Mouse (Mus musculus): ENCODE measurements at regions not wholly inside any gene's neighbourhood (a gene's known extent, or its start where the extent isn't known, plus 50 kb on each side); places are given as distances from the start of the nearest gene placed in this dataset.
"Not testable (repeated sequence)": the region's sequence is repeated elsewhere in the genome, so short reads cannot be mapped to it uniquely, and the experiment has no call there.

DNA sequence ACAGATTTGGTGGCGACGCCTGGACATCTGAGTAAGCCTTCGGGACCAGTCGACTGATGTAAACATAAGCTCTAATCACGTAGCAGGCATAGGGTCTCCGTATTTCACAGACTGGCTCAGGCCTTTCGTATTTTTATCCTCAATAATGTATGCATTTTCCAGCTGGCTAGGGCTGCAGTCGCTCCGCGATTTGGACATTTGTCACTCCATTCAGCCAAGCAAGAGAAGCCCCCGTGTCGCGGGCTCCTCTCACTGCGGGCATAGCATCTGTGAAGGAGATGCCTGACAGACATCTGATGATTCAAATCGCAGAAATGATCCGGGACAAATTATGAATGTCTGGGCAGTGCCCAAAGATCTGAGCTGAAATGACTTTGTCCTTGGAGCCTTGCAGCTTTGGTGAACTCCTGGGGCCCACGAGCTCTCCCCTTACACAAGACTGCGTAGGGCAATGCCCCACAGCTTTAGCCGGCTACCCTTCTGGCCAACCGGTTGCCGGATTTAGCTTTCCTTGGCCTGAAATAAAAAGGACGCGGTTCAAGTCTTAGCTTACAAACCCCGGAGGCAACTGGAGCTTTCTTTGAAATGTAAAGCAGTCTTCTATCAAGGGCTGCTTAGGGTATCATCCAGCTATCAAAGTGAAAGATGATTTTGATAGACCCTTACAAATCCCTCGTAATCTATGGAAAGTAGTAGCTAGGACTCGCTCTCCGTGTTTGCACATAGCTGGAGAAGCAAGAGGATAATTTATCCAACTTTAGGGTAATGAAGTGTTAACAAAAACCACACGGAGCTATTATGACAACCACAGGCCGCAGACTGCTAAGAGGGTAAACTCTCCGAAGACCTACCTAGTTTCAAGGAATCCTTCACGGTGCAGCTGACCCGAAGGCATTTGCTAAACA, 270.6 kb downstream of the Etnk1 start:
- no peak for DNase-seq

DNA sequence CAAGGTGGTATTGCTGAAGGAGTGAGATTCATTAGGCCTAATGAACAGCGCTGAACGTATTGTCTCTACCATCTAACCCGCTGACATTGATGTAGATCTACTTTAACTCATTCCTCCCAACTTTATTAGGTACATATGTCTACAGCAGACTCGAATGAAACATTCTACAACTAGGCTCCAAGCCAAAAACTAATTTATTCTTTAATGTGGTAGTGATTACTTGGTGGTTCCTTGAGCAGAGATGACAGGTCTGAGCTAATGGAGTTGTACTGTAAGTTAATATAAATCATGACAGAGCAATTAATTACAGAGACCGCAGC, 271.2 kb downstream of the Etnk1 start:
- no peak for DNase-seq

DNA sequence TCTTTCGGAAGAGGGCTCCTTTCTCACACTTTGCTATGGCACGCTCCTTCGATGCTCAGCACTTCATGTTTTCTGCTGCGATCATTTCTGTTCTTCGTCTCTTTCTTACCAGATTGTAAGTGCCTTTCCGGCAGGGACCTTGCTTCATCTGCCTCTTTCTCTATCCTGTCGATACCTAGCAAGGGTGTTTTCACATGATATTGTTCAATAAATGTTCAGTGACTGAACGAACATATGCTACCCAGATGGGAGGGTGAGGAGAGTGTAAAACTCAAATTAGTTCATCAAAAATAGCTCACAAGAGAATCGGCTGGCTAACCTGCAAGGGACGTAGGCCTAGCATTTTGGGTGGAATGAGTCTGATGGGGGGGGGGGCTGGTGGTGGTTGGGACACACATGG, 272.5 kb downstream of the Etnk1 start:
- no peak for DNase-seq

DNA sequence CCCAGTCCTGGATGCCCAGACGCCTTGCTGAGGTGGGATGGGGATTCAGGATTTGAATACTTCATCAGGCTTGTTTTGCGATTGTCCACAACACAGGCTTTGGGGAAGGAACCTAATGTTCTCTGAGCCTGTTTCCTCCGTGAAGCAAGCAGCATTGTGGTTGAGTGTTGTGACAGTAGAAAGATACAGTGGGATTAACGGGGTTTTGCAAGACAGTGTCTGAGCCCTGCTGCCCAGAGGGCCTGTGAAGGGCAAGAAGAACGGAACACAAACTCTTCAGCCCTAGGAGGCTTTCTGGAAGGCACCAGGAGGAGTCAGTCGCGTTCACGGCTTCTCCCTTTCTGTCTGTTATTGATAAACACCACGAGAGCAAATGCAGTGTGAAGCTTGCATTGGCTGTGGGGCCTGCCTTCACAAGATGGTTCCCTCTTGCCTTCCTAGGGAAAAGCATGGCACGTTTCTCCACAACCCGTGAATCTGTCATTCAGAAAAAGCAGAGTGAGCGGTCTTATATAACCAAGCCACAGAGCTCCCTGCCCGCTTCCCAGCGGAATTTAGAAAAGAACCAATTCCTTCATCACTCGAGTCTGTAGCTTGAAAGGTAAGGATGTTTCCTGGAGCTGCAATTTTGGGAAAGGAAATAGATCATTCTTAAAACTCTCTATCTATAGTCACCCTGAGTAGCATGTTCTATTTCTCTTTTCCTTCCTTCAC, 273.4 kb downstream of the Etnk1 start:
- DNase-seq: no peak

DNA sequence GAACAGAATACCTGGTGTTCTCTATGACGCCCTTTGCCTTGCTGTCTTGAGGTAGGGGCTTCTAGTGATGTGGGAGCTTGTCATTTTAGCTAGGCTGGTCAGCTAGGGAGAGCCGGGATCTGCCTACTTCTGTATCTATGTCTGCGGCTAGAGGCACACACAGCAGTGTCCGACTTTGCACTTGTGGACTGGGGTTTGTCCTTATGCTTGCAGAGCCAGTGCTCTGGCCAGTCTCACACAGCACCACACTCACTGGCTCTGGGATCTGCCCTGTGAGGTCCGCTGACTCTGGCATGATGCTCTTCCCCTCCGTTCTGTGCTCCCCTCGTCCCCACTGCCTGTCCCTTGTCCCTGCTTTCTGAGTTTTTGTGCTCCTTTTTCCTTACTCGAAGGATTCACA, 275.3 kb downstream of the Etnk1 start:
- no peak for DNase-seq

DNA sequence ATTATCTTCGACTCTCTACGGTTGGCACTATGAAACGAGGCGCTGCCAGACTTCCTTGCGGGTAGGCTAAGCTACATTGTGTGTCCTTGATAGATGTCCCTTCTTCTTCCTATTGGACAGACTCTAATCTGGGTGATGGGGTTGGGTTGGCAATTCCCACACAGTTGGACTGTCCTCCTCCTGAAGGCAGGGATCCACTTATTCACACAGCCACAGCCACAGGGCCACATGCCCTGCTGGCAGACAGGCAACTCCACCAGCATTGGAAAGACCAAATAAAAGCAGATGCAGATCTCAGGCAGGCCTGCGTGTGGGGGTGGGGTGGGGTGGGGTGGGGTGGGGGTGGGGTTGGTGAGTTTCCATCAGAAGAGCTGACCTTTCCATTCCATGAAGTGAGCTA, 276.4 kb downstream of the Etnk1 start:
- DNase-seq: no peak

DNA sequence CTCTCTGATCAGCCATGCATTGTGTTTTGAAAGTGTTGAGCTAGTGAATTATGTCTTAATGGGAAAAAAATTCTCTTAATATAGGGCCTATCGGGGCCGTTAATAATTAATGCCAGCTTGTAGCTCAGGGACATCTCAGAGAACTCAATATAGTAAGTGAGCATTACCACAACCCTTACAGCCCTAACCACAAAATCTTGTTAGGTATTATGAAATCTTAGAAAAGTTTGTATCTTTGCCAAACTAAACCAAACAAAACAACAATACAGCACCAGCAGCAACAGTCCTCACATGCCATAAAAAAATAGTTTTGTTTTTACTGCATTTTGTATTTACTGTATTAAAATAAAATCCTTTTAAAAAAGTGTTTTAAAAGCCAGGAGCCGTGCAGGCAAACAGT, 277.8 kb downstream of the Etnk1 start:
- no peak for DNase-seq

DNA sequence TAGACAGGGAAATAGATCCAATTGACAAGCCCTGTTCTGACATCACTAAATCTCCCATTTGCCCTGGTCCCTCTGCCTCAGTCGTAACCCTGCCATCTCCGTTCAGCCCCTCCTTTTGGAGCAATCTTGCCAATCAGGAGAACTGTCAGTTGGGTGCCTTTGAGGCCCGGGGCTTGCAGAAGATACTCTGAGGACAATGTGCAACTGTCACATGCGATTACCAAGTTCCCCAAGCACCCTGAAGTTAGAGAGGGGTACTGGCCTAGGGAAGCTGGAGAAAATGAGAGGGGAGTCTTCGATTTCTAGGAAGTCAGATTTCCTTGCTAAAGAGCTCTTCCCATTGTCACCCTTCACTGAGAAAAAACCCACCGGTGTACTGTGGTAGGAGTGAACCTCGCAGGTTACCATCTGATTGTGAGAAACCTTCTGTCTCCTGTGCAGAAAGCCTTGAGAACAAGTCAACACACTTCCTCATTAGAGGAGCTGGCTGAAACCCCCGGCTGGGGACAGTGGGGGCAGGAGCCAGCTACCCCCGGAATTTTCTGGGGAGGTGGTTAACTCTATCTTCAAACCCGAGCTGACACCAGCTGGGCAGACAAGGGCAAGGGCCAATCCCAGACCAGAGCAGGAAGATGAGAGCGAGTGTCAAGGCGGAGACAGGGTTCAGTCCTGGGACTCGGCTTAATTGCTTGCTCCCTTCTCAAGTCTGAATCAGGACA, 279.0 kb downstream of the Etnk1 start:
- no peak for DNase-seq

DNA sequence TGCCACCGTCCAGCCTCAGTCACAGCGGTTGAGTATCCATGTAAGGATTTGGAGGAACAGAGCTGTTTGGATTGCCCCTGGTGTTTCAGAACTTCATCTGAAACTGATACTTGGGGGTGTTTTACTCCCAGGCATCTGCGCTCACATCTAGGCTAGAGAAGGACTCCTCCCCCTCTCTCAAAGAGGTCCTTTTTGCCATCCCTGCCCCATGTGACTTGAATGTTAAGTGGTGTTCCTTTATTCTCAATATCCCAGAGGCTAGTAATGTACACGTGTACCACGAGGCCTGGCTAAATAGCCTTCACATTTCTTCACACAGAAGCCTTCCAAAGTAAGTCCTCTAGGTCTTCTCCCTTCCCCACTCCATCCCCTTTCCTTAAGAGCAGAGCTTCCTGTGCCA, 280.0 kb downstream of the Etnk1 start:
- DNase-seq: no peak

DNA sequence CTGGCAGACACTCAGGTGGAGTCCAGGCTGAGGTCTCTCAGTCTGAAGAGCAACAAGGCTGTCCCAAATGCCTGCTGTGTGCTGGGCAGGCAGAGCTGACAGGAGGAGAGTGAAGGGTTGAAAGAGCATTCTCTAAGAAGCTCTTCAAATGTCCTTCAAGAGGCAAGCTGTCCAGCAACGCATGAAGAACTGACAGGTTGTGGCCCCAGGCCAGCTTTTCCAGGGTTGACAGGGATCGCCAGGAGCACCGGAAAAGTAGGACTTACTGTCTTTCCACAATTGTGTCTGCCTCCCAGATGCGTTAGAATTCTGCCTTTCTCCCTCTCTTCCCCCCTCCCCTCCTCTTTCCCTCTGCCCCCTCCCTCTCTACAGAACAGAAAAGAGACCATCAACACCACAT, 282.1 kb downstream of the Etnk1 start:
- no peak for DNase-seq

DNA sequence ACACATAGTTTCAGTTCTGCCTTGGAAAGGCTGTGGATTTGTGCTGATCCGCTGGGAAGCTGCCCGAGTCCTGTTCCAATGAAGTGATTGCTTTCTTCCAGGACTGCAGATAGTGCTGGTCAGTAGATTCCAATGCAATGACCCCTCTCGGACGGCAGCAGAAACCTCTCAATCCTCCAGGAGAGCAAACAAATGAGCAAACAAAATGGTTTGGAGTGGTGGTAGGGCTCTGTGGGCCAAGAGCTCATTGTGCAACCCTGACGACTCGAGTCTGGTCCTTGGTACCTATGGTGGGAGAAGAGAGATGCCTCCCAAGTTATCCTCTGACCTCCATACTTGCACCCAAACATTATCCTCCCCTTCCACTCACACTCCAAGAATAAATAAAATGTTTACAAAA, 284.8 kb downstream of the Etnk1 start:
- no peak for DNase-seq

DNA sequence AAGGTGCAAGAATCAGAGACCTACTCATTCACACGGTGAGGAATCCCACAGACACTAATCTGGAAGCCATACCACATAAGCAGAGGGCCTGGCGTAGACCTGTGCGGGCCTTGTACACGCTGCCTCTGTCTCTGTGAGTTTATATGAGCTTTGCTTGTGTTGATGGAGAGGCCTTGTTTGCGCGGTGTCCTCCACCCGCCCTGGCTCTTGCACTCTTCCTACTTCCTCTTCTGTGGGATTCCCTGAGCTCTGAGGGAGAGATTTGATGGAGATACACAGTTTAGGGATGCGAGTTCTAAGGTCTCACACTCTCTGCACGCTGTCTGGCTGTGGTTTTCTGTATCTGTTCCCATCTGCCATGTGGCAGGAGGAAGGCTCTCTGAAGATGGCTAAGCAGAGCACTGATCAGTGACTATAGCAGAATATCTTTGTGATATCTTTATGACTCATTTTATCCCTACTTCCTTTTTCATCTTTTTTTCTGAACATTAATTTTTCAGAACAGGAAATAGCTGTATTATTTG, 287.7 kb downstream of the Etnk1 start:
- DNase-seq: no peak

DNA sequence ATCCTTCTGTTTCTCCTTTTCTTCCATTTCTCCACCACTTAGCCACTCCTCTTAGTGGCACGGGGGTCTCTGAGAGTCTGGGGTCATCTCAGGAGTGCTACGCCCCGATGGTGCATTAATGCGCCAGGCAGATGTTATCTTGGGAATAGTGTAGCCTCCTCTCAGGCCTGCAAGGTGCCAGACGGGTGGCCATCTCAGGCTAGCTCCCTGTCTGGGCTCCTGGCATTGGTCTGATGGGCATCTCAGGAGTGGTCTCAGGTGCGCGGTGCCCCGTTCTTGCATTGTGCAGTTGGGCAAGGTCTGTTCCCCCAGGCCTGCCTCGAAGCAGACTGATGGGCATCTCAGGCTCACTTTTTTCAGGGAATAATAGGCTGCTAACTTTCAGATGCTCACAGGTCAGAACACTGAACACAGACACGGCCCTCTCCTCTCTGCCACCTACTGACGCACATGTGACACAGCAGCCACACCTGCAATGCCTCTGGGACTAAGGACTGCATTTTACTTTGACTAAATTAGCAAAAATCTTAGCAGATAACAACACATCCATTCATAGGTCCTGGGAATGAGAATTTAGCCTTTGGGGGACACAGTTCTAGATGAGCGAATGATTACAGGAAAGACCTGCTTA, 298.0 kb downstream of the Etnk1 start:
- no peak for DNase-seq

DNA sequence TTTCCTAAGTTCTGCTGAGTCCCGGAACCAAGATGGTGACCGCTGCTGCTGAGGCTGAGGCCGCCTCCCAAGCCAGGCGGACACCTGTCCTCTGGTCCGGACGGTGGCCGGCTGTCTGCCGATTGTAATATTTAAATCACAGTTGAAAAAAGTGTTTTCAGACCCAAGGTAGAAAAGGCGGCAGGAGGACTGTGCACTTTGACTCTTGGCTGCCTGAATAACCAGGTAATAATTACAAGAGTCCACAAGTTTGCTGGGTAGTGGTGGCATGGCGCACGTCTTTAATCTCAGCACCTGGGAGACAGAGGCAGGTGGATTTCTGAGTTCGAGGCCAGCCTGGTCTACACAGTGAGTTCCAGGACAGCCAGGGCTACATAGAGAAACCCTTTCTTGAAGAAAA, 305.7 kb downstream of the Etnk1 start:
- not testable (repeated sequence) for DNase-seq

DNA sequence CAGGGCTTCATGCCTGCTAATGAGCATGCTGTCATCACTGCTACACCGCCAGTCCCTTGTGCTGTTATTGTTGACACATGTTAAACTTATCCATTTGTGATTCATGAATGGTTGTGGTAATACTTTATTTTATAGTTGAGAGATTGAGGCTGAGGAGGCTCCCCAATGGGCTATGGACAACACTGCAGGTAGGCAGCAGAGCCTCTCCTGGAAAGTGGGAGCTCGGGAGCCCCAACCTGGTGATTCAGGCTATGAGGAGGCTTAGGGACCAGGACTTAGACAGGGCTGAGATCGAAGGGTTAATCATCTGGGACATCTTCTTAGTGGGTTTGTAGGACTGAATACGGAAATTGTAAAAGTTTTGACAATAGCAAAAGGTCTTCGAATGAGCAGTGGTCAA, 307.4 kb downstream of the Etnk1 start:
- DNase-seq: no peak

DNA sequence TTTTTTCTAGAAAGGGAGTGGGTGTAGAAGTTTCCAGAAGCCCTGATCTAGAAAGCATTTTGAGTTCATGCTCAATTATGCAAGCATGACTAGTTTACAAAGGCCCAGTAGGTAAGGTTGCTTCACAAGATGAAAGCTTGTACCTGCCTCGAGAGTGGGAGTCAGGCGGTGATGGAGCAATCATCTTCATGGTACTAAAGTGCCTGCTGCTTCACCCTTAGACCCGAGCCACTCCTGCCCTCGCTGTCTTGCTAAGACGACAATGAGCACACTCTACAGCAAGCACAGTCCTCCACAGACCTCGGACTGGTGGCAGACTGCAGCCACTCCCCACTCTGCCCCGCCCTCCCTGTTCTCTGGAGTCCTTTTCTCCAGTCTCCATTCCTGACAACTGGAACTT, 308.3 kb downstream of the Etnk1 start:
- DNase-seq: no peak

DNA sequence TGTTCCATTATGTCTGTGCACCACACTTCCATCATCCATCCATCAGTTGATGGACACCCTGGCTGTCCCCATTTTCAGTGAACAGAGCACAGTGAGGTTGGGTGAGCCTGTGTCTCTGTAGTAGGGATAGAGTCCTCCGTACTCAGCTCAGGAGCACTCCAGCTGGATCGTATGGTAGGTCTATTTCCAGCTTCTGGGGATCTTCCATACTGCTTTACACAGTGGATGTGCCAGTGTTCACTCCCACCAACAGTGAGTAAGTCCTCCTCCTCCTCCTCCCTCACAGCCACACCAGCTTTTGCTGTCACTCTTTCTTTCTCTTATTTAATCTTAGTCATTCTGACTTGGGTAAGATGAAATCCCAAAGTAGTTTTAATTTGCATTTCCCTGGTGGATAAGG, 310.4 kb downstream of the Etnk1 start:
- DNase-seq: no peak

DNA sequence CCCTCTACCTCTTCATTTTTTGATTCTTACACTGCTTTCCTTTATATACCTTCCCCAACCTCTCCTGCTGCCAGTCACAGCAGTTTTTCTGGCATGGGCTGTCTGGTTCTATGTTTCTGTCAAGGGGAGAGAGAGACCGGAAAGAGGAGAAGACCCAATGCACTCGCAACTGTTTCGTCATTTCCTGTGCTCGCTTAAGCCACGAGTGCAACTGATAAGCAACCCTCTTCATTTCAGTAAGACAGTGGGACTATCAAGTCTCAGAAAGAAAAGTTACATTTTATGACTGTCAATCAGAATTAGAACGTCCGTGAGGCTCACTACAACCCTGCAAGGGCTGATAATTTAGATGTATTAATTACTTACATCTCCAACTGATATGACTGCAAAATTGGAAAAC, 312.2 kb downstream of the Etnk1 start:
- DNase-seq: no peak

DNA sequence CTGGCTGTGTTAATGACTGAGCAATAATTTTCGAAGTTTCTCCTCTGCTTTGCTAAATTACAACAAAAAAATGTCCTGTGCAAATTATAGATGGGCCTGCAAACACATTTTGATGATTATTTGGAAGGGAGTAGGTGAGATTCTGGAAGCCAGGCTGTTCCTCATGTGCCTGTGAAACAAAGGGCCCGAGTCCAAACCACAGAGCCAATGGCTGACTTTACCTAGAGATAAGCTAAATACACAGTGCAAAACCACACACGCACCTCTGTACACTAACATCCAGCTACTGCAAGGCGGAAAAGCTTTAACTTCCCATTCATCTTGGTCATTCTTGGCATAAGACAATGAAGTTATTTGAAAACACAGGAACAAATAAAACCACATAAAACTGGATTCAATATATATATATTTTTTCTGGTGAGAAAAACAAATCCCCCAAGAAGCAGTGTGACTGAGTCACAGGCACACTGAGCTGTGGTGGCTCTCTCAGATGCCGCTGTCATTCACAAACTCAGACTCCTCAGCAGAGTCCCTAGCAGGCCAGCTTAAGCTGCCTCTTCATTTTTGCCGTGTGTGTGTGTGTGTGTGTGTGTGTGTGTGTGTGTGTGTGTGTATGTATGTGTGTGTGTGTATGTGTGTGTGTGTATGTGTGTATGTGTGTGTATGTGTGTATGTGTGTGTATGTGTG, 312.8 kb downstream of the Etnk1 start:
- DNase-seq: no peak

DNA sequence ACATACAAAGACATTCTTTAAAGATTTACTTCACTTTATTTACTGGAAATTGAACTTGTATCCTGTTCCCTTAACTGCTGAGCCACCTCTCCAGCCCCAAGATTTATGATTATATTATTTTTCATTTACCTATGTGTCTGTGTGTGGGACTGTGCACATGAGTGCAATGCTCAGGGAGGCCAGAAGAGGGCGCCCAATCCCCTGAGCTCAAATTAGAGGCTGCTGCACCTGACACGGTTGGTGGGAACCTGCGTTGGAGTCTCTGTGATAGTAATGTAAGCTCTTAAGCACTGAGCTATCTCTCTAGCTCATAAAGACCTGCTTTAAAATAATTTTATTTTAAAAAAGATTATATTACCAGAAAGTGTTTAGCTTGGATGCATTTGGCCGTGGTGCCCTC, 315.3 kb downstream of the Etnk1 start:
- no peak for DNase-seq

DNA sequence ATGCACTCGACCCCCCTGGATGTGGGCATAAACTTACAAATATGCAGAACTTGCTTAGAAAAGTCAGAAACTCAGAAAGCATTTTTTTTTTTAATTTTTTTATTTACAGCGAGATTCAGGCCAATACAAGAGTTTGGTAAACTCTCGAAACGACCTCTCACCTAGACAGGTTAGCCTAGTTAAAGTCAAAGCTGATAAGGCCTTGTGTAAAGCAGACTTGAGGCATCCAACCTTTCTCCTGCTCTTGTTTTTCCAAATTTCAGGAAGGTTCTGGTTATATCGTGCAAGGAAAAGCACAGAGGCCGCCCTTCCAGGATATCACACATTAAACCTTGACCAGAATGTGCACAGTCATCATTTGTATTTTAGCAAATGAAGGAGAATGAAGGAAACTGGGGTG, 315.8 kb downstream of the Etnk1 start:
- DNase-seq: no peak

DNA sequence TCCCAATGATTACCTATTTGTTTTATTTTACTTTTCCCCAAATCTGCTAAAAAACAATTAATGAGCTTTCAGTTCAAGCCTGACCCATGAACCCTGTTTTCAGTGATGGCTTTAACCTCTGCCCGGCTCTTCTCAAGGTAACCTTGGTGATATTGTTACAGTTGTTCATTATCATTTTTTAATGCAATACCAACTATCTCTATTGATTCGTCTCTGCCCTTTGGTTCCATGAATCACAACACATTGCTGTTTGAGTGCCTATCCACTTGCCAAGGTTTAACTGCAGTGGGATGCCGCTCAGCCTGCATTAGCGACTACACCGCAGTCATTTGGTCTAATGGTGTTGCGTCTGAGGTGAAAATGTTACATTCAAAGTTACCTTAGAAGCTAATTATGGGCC, 317.9 kb downstream of the Etnk1 start:
- no peak for DNase-seq

Measured in gastrocnemius, postnatal 25 days (tissue).